Mouse (Mus musculus): ENCODE measurements at regions not wholly inside any gene's neighbourhood (a gene's known extent, or its start where the extent isn't known, plus 50 kb on each side); places are given as distances from the start of the nearest gene placed in this dataset.

DNA sequence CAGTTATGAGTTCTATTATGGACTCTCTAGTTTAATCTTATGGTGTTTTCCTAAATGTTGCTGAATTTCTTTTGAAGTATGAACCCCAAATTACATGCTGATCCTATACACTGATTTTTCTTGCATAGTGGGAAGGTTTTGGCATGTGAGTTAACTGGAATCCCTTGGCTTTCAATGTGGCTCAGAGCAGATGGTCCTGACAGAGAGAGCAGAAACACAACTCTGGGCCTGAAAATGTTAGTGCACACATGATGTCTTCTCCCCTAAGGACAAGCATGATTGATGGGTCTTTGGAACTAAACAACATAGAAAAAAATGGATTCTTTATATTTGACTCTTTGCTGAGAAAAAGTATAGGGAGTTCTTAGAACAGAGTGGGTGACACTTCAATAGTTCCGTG lies 570.7 kb upstream of the Epha7 start:
- WGBS = 93% methylated on average over 1 of the region's 1 CpGs
- H3K4me3 ChIP-seq (replicated peaks; ENCODE audit: low read length) = no peak overlapping the region
- H3K27me3 ChIP-seq (ENCODE audit: control insufficient read depth, insufficient read depth, low read length) = no peaks in the 10 kb centered on the region
- no peak overlapping the region for H3K4me2 ChIP-seq (replicated peaks)
- H3K4me1 ChIP-seq (replicated peaks; ENCODE audit: control insufficient read depth, insufficient read depth, low read length) = no peaks in the 10 kb centered on the region
- H3K27ac ChIP-seq = no peak overlapping the region
- no peak overlapping the region for H3K9ac ChIP-seq
- DNase-seq (ENCODE audit: low spot score) (no peak), ATAC-seq (ENCODE audit: low FRiP score) (no peak)
- H3K9me3 ChIP-seq (ENCODE audit: control insufficient read depth, low read length) = no peaks in the 10 kb centered on the region
- no peaks in the 10 kb centered on the region for H3K36me3 ChIP-seq (replicated peaks; ENCODE audit: control insufficient read depth, insufficient read depth)
